Mouse (Mus musculus) embryonic fibroblast, embryonic 13.5 days (primary cell): ENCODE measurements around the gene Arhgap6.

Source experiments
- CTCF ChIP-seq: IDR thresholded peaks from 2 replicates; pipeline ENCODE4 v1.5.1; 2011; ENCODE audit warnings: mild to moderate bottlenecking, control low read depth, low read length, moderate library complexity, borderline replicate concordance; ENCODE audit not compliant: insufficient read depth
- POLR2A ChIP-seq: IDR thresholded peaks from 2 replicates; pipeline ENCODE4 v1.6.1; 2011; ENCODE audit warnings: low read depth, mild to moderate bottlenecking, control low read depth, low read length, moderate library complexity

DNA sequence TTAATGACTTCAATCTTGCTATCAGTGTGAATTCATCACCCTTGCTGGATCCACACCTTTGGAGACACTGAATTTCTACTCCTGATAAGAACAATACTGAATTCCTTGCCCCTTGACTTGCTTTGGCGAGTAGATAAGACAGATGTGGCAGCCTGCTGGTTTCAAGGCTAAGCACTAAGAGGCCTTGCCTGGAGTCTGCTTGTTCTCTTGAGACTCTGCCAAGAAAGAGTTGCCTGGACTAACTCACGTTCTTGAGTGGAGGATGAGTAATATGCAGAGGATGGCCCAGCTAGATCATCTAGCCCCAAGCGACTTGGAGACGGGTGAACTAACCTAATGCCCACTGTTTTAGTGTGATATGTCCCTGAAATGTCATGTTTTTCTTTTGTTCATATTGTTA is 148.3 kb downstream of the Arhgap6 start:
- TF ChIP-seq POLR2A (no peak), CTCF (no peak)
